32 mouse cellular contexts compared by ENCODE assay signal in genomic region chr7:143011226-143011625, GRCm38 (mm10). TPM values are rescaled to one million over a fixed set of nuclear protein-coding genes. Genes with fewer than 3 reads are reported as not detected.
DNase-seq lines count a peak whose midpoint lies in the region; ATAC-seq and TF ChIP-seq lines count a peak whose summit lies in the region.
"Had no signal": no experiment of that assay in that cellular context is flagged by ENCODE, and none has a peak within 500 bp of the region (broad histone marks: within the 10 kb centered on the region; RNA-seq: fewer than 3 reads in every experiment).

No protein-coding gene starts in this region.

- no peak overlapping the region for H3K4me2 ChIP-seq in kidney, embryonic 14.5 days (replicated peaks; ENCODE audit: low read depth, low read length)
- no peak overlapping the region for H3K4me2 ChIP-seq in myocyte (ENCODE audit: low read depth)
- no peak overlapping the region for H3K4me2 ChIP-seq in midbrain, postnatal 0 days (ENCODE audit: low read depth, low read length, poor library complexity, severe bottlenecking)
- H3K4me2 ChIP-seq: embryonic facial prominence, embryonic 13.5 days; forebrain, embryonic 15.5 days; heart, embryonic 11.5 days; hindbrain, embryonic 12.5 days; kidney, embryonic 15.5 days; neural tube, embryonic 13.5 days had no signal

- no peak for ATAC-seq in kidney, embryonic 14.5 days (ENCODE audit: low FRiP score, low TSS enrichment)
- ATAC-seq in midbrain, postnatal 0 days (ENCODE audit: low FRiP score), result no peak
- ATAC-seq: activated CD4-positive, CD25-positive, alpha-beta regulatory T cell, adult 4 months; forebrain, embryonic 15.5 days had no signal

- H3K4me3 ChIP-seq in kidney, embryonic 14.5 days (ENCODE audit: low read length), result no peak overlapping the region
- H3K4me3 ChIP-seq in MEL (ENCODE audit: control insufficient read depth in 1 of 2, insufficient read depth in 1 of 2, low read depth in 2 of 2, low read length in 2 of 2), result no peak overlapping the region
- no peak overlapping the region for H3K4me3 ChIP-seq in myocyte
- no peak overlapping the region for H3K4me3 ChIP-seq in heart, adult 2 months
- no peak overlapping the region for H3K4me3 ChIP-seq in midbrain, postnatal 0 days (ENCODE audit: low read depth, low read length)
- H3K4me3 ChIP-seq: embryonic facial prominence, embryonic 13.5 days; forebrain, embryonic 10.5 days; forebrain, embryonic 15.5 days; hindbrain, embryonic 12.5 days; kidney, embryonic 15.5 days; layer of hippocampus, adult 2 months; left cerebral cortex, adult 2 months; neural tube, embryonic 13.5 days had no signal

- H3K36me3 ChIP-seq in kidney, embryonic 14.5 days (ENCODE audit: control insufficient read depth, insufficient read depth, low read length), result no peaks in the 10 kb centered on the region
- H3K36me3 ChIP-seq in MEL (ENCODE audit: control insufficient read depth in 1 of 2, insufficient read depth in 2 of 2, low read length in 2 of 2), result peaks cover 3 to 52% of the 10 kb centered on the region in 2 experiments
- H3K36me3 ChIP-seq in myocyte (ENCODE audit: control insufficient read depth, insufficient read depth), result no peaks in the 10 kb centered on the region
- no peaks in the 10 kb centered on the region; the same call in 1 of the 2 replicates for H3K36me3 ChIP-seq in heart, adult 2 months (ENCODE audit: control insufficient read depth, insufficient read depth, low read length)
- H3K36me3 ChIP-seq in midbrain, postnatal 0 days (ENCODE audit: insufficient read depth, low read length), result no peaks in the 10 kb centered on the region
- H3K36me3 ChIP-seq: embryonic facial prominence, embryonic 13.5 days; forebrain, embryonic 10.5 days; forebrain, embryonic 15.5 days; hindbrain, embryonic 12.5 days; kidney, embryonic 15.5 days; neural tube, embryonic 13.5 days had no signal

- H3K79me2 ChIP-seq in MEL (ENCODE audit: control insufficient read depth, insufficient read depth, low read length, poor library complexity), result peaks cover 26% of the 10 kb centered on the region
- no peaks in the 10 kb centered on the region for H3K79me2 ChIP-seq in myocyte (ENCODE audit: control insufficient read depth, insufficient read depth)
- H3K79me2 ChIP-seq in heart, adult 2 months (replicated peaks; ENCODE audit: control insufficient read depth, insufficient read depth, low read length), result no peaks in the 10 kb centered on the region

- DNase-seq in kidney, postnatal 14 days, result no peak
- DNase-seq in lung, postnatal 10 days, result peak; percentile 37
- DNase-seq in lung, postnatal 25 days (ENCODE audit: low spot score), result no peak
- peak; percentile 26 for DNase-seq in MEL (ENCODE audit: low read depth, low spot score)
- DNase-seq in heart, adult 2 months, result no peak
- DNase-seq in midbrain, postnatal 0 days (ENCODE audit: low spot score), result no peak
- DNase-seq: adrenal gland, adult 2 months; adrenal gland, postnatal 36 days; cerebellum, adult 18-20 months; cerebellum, postnatal 10 days; heart, postnatal 36 days; kidney, adult 11 months; kidney, postnatal 36 days; midbrain, embryonic 14.5 days; thymus, adult 2 months; thymus, postnatal 36 days had no signal

- intact Hi-C loops in heart, adult 2 months (cut with DNase I), result no loop called here

- H3K9ac ChIP-seq in kidney, embryonic 14.5 days (ENCODE audit: low read depth, low read length), result no peak overlapping the region
- no peak overlapping the region for H3K9ac ChIP-seq in MEL (ENCODE audit: control insufficient read depth, low read depth, low read length, poor library complexity, severe bottlenecking)
- no peak overlapping the region for H3K9ac ChIP-seq in heart, adult 2 months (ENCODE audit: low read depth, low read length)
- H3K9ac ChIP-seq in midbrain, postnatal 0 days (replicated peaks; ENCODE audit: low read length, poor library complexity, severe bottlenecking), result no peak overlapping the region
- H3K9ac ChIP-seq: embryonic facial prominence, embryonic 13.5 days; forebrain, embryonic 15.5 days; hindbrain, embryonic 12.5 days; kidney, embryonic 15.5 days; neural tube, embryonic 13.5 days had no signal

- TF ChIP-seq RAD21 in MEL (IDR thresholded peaks at IDR 0.05; ENCODE audit: low read depth, low read length), result no peak

- 0 out of 2 replicates have a peak overlapping the region, but pooled peaks have one; percentile 7 for H3K27ac ChIP-seq in kidney, embryonic 14.5 days (ENCODE audit: low read depth, low read length)
- H3K27ac ChIP-seq in MEL (ENCODE audit: control insufficient read depth, low read depth, low read length), result no peak overlapping the region
- H3K27ac ChIP-seq in heart, adult 2 months, result no peak overlapping the region
- H3K27ac ChIP-seq in midbrain, postnatal 0 days (ENCODE audit: low read depth, low read length), result no peak overlapping the region
- H3K27ac ChIP-seq: embryonic facial prominence, embryonic 13.5 days; forebrain, embryonic 10.5 days; forebrain, embryonic 15.5 days; kidney, embryonic 15.5 days; layer of hippocampus, adult 2 months; left cerebral cortex, adult 2 months; macrophage had no signal

- TF ChIP-seq EP300 in MEL (IDR thresholded peaks at IDR 0.05; ENCODE audit: low read depth in 1 of 2, low read length in 2 of 2), result no peak
- TF ChIP-seq EP300 in heart, adult 2 months (IDR thresholded peaks at IDR 0.05; ENCODE audit: insufficient read depth, low read depth, low read length), result no peak

- 59% methylated on average over 1 of the region's 1 CpGs for WGBS in kidney, embryonic 14.5 days
- WGBS in heart, adult 2 months, result 91% methylated on average over 1 of the region's 1 CpGs
- 89% methylated on average over 1 of the region's 1 CpGs for WGBS in midbrain, postnatal 0 days

- H3ac ChIP-seq in myocyte (ENCODE audit: control insufficient read depth, insufficient read length), result no peak overlapping the region

- no peaks in the 10 kb centered on the region for H3K27me3 ChIP-seq in kidney, embryonic 14.5 days (ENCODE audit: control insufficient read depth, insufficient read depth, low read length)
- H3K27me3 ChIP-seq in MEL (ENCODE audit: control insufficient read depth in 1 of 2, insufficient read depth in 2 of 2, low read length in 2 of 2) (no peaks in the 10 kb centered on the region), myocyte (ENCODE audit: control insufficient read depth, insufficient read depth, insufficient read length) (no peaks in the 10 kb centered on the region)
- no peaks in the 10 kb centered on the region for H3K27me3 ChIP-seq in heart, adult 2 months (ENCODE audit: control insufficient read depth, insufficient read depth, low read length)
- no peaks in the 10 kb centered on the region for H3K27me3 ChIP-seq in midbrain, postnatal 0 days (ENCODE audit: insufficient read depth, low read length)
- H3K27me3 ChIP-seq: embryonic facial prominence, embryonic 13.5 days; forebrain, embryonic 15.5 days; hindbrain, embryonic 12.5 days; kidney, embryonic 15.5 days; neural tube, embryonic 13.5 days had no signal

- TF ChIP-seq CTCF in MEL (IDR thresholded peaks at IDR 0.05 in 2 of 3, conservative IDR thresholded peaks at IDR 0.05 in 1 of 3; ENCODE audit: control insufficient read depth in 1 of 3, insufficient read depth in 1 of 3, low read depth in 2 of 3, low read length in 3 of 3, poor library complexity in 1 of 3, severe bottlenecking in 1 of 3), result no peak
- TF ChIP-seq CTCF in heart, adult 2 months (IDR thresholded peaks at IDR 0.05), result no peak
- TF ChIP-seq CTCF in midbrain, postnatal 0 days (IDR thresholded peaks at IDR 0.05), result no peak

- peaks cover 39% of the 10 kb centered on the region for H3K4me1 ChIP-seq in kidney, embryonic 14.5 days (ENCODE audit: control insufficient read depth, insufficient read depth, low read length)
- H3K4me1 ChIP-seq in MEL (ENCODE audit: control insufficient read depth in 1 of 2, insufficient read depth in 2 of 2, low read length in 2 of 2), result peaks cover 14 to 67% of the 10 kb centered on the region in 2 experiments
- H3K4me1 ChIP-seq in heart, adult 2 months (ENCODE audit: control insufficient read depth, insufficient read depth, low read length), result peaks cover 32% of the 10 kb centered on the region
- no peaks in the 10 kb centered on the region; the same call in 1 of the 2 replicates for H3K4me1 ChIP-seq in midbrain, postnatal 0 days (ENCODE audit: insufficient read depth, low read length)

- TF ChIP-seq POLR2A in MEL (IDR thresholded peaks at IDR 0.05; ENCODE audit: control insufficient read depth in 1 of 2, insufficient read depth in 1 of 2, low read depth in 1 of 2, low read length in 2 of 2, poor library complexity in 1 of 2) (peak in 1 of 2 experiments; percentile 32; a peak in 1 of 4 replicates), myocyte (IDR thresholded peaks at IDR 0.05; ENCODE audit: insufficient read length, low read depth) (no peak)
- TF ChIP-seq POLR2A in heart, adult 2 months (IDR thresholded peaks at IDR 0.05; ENCODE audit: insufficient read depth, low read depth, low read length), result no peak

- no peaks in the 10 kb centered on the region for H3K9me3 ChIP-seq in kidney, embryonic 14.5 days (ENCODE audit: control insufficient read depth, low read length)
- H3K9me3 ChIP-seq in MEL (replicated peaks; ENCODE audit: insufficient read depth, low read length), result no peaks in the 10 kb centered on the region
- no peaks in the 10 kb centered on the region for H3K9me3 ChIP-seq in midbrain, postnatal 0 days (ENCODE audit: low read length)
- H3K9me3 ChIP-seq: embryonic facial prominence, embryonic 13.5 days; forebrain, embryonic 10.5 days; forebrain, embryonic 15.5 days; hindbrain, embryonic 12.5 days; kidney, embryonic 15.5 days; neural tube, embryonic 13.5 days had no signal

RNA-seq across cellular contexts. Expression of gene Tspan32, which starts 6.4 kb away (rescaled TPM):
- polyA plus RNA-seq in kidney, embryonic 14.5 days (2014; fragmentation: Nextera tagmentation; extraction: Ambion mirVana), result 0.79 and 0.97 TPM in 2 replicates
- total RNA-seq in MEL (2012; rRNA removed), result 159 and 205 TPM in 2 replicates
- polyA plus RNA-seq in MEL (2012; ENCODE audit: insufficient read depth in 1 of 2, insufficient read length in 2 of 2, low read depth in 1 of 2, low replicate concordance in 2 of 2, missing spikeins in 1 of 2), result 100 to 1,000 TPM in 1 of 2 experiments, 10 to 100 TPM in 1; 53.5 to 212 TPM
- 59.5 TPM for polyA plus RNA-seq in myocyte (2012; fragmentation: generic; extraction: Trizol)
- 1 to 10 TPM in 1 of 2 experiments, under 1 TPM in 1; 0.44 to 1.3 TPM for total RNA-seq in heart, adult 2 months (2021)
- polyA plus RNA-seq in heart, adult 2 months (2012; rRNA removed), result 1.8 and 1.9 TPM in 2 replicates
- 0.19 and 0.38 TPM in 2 replicates for total RNA-seq in midbrain, postnatal 0 days (2014; rRNA removed)
- 0.37 and 0.38 TPM in 2 replicates for polyA plus RNA-seq in midbrain, postnatal 0 days (2015; fragmentation: Nextera tagmentation; extraction: Ambion mirVana)

RNA-seq across cellular contexts. Expression of gene Cd81, which starts 41.3 kb away (rescaled TPM):
- 477 and 494 TPM in 2 replicates for polyA plus RNA-seq in kidney, embryonic 14.5 days (2014; fragmentation: Nextera tagmentation; extraction: Ambion mirVana)
- total RNA-seq in MEL (2012; rRNA removed), result 86.8 and 105 TPM in 2 replicates
- 100 to 1,000 TPM in 1 of 2 experiments, not detected in 1; 133 TPM for polyA plus RNA-seq in MEL (2012; ENCODE audit: insufficient read depth in 1 of 2, insufficient read length in 2 of 2, low read depth in 1 of 2, low replicate concordance in 2 of 2, missing spikeins in 1 of 2)
- 744 TPM for polyA plus RNA-seq in myocyte (2012; fragmentation: generic; extraction: Trizol)
- 100 to 1,000 TPM; 424 to 434 TPM for total RNA-seq in heart, adult 2 months (2021)
- polyA plus RNA-seq in heart, adult 2 months (2012; rRNA removed), result 641 and 822 TPM in 2 replicates
- total RNA-seq in midbrain, postnatal 0 days (2014; rRNA removed), result 454 and 542 TPM in 2 replicates
- 511 and 569 TPM in 2 replicates for polyA plus RNA-seq in midbrain, postnatal 0 days (2015; fragmentation: Nextera tagmentation; extraction: Ambion mirVana)

RNA-seq across cellular contexts. Expression of gene Ascl2, which starts 42.2 kb away (rescaled TPM):
- 0.43 and 0.67 TPM in 2 replicates for polyA plus RNA-seq in kidney, embryonic 14.5 days (2014; fragmentation: Nextera tagmentation; extraction: Ambion mirVana)
- not detected in 2 replicates for total RNA-seq in MEL (2012; rRNA removed)
- polyA plus RNA-seq in MEL (2012; ENCODE audit: insufficient read depth in 1 of 2, insufficient read length in 2 of 2, low read depth in 1 of 2, low replicate concordance in 2 of 2, missing spikeins in 1 of 2) (not detected), myocyte (2012; fragmentation: generic; extraction: Trizol) (not detected)
- total RNA-seq in heart, adult 2 months (2021), result not detected
- 0.08 TPM in 1 of 2 replicates, not detected in the other for polyA plus RNA-seq in heart, adult 2 months (2012; rRNA removed)
- 1.1 TPM in 1 of 2 replicates, not detected in the other for total RNA-seq in midbrain, postnatal 0 days (2014; rRNA removed)
- polyA plus RNA-seq in midbrain, postnatal 0 days (2015; fragmentation: Nextera tagmentation; extraction: Ambion mirVana), result 0.43 and 0.50 TPM in 2 replicates
- total RNA-seq: gastrocnemius, adult 8-10 months; heart, postnatal 36 days; left cerebral cortex, postnatal 25 days; liver, adult 2 months had no signal
- polyA plus RNA-seq: liver, adult 2 months had no signal

RNA-seq across cellular contexts. Expression of gene Tssc4, which starts 57.8 kb away (rescaled TPM):
- 74.4 and 95.1 TPM in 2 replicates for polyA plus RNA-seq in kidney, embryonic 14.5 days (2014; fragmentation: Nextera tagmentation; extraction: Ambion mirVana)
- total RNA-seq in MEL (2012; rRNA removed), result 63.9 and 76.9 TPM in 2 replicates
- polyA plus RNA-seq in MEL (2012; ENCODE audit: insufficient read depth in 1 of 2, insufficient read length in 2 of 2, low read depth in 1 of 2, low replicate concordance in 2 of 2, missing spikeins in 1 of 2) (10 to 100 TPM in 1 of 2 experiments, not detected in 1; 75.6 TPM), myocyte (2012; fragmentation: generic; extraction: Trizol) (78.6 TPM)
- total RNA-seq in heart, adult 2 months (2021), result 10 to 100 TPM; 13.6 to 14.8 TPM
- polyA plus RNA-seq in heart, adult 2 months (2012; rRNA removed), result 33.2 and 36.9 TPM in 2 replicates
- total RNA-seq in midbrain, postnatal 0 days (2014; rRNA removed), result 71.3 and 92.4 TPM in 2 replicates
- 101 and 103 TPM in 2 replicates for polyA plus RNA-seq in midbrain, postnatal 0 days (2015; fragmentation: Nextera tagmentation; extraction: Ambion mirVana)

Comparison
In these comparisons a context has a peak if more than half of its experiments do, and no peak if none do; other contexts are left out.
1. DNase-seq: peak in lung, postnatal 10 days (single experiment) and MEL (single experiment); none in kidney, postnatal 14 days (single experiment), lung, postnatal 25 days (single experiment), heart, adult 2 months (0 of 2) and midbrain, postnatal 0 days (single experiment).
2. RNA of gene Tspan32, which starts 6.4 kb away (polyA plus RNA-seq): 53.5 to 212 TPM in MEL and 59.5 TPM in myocyte (single experiment); 1.8 to 1.9 TPM in heart, adult 2 months, 0.79 to 0.97 TPM in kidney, embryonic 14.5 days and 0.37 to 0.38 TPM in midbrain, postnatal 0 days; every median in the first group is over 10 times any median in the second.